Mouse (Mus musculus) embryonic facial prominence, embryonic 11.5 days (tissue): ENCODE data around the gene Npw. TPM values are rescaled to one million over a fixed set of nuclear protein-coding genes. Genes with fewer than 3 reads are reported as not detected.

Experiments
- ATAC-seq: fragments of 200-750 bp; cut with Nextera tagmentation; replicated peaks from 2 replicates; pipeline ENCODE4 v1.8.0; 2017; ENCODE audit warnings: low read depth; ENCODE audit not compliant: insufficient number of reproducible peaks, low FRiP score, low TSS enrichment
- DNase-seq: peaks from one replicate; pipeline ENCODE4 v3.0.0-alpha.2; 2015; ENCODE audit warnings: low spot score
- H3K27ac ChIP-seq: fragments of 300-500 bp; sonication (generic); replicated peaks from 2 replicates; pipeline ENCODE4 v1.5.1; 2014; ENCODE audit warnings: mild to moderate bottlenecking, low read depth, low read length, control low read depth
- H3K27me3 ChIP-seq: fragments of 300-500 bp; sonication (generic); 2 replicates; pipeline ENCODE4 v1.6.1; 2014; ENCODE audit warnings: mild to moderate bottlenecking, low read length, moderate library complexity, mixed read lengths; ENCODE audit not compliant: control insufficient read depth, insufficient read depth
- H3K36me3 ChIP-seq: fragments of 300-500 bp; sonication (generic); replicated peaks from 2 replicates; pipeline ENCODE4 v1.6.1; 2014; ENCODE audit warnings: low read depth, mild to moderate bottlenecking, low read length, moderate library complexity, mixed read lengths; ENCODE audit not compliant: control insufficient read depth, insufficient read depth
- H3K4me1 ChIP-seq: fragments of 300-500 bp; sonication (generic); 2 replicates; pipeline ENCODE4 v1.6.1; 2014; ENCODE audit warnings: low read length, mixed read lengths; ENCODE audit not compliant: control insufficient read depth, insufficient read depth
- H3K4me2 ChIP-seq: fragments of 300-500 bp; sonication (generic); 2 replicates; pipeline ENCODE4 v1.6.1; 2014; ENCODE audit warnings: low read depth, mild to moderate bottlenecking, control low read depth, low read length, moderate library complexity
- H3K4me3 ChIP-seq: fragments of 300-500 bp; sonication (generic); 2 replicates; pipeline ENCODE4 v1.5.1; 2014; ENCODE audit warnings: low read depth, low read length, control low read depth
- H3K9ac ChIP-seq: fragments of 300-500 bp; sonication (generic); replicated peaks from 2 replicates; pipeline ENCODE4 v1.6.1; 2014; ENCODE audit warnings: mild to moderate bottlenecking, control low read depth, low read length
- H3K9me3 ChIP-seq: fragments of 300-500 bp; sonication (generic); replicated peaks from 2 replicates; pipeline ENCODE4 v1.6.1; 2016; ENCODE audit warnings: mild to moderate bottlenecking, low read length, inconsistent platforms, mixed read lengths; ENCODE audit not compliant: control insufficient read depth
- WGBS: fragments of 180-500 bp; shearing (Covaris S2); extraction: QIAGEN DNeasy Blood & Tissue Kit; methylation state at CpG from one replicate; pipeline ENCODE4 v1.1.7; 2014; 5-methylcytosine and 5-hydroxymethylcytosine counted together
- polyA plus RNA-seq: library from polyadenylated mRNA; unstranded; fragments of >200 nt; fragmentation: Nextera tagmentation; extraction: Ambion mirVana; gene quantifications from 2 replicates; pipeline ENCODE4 v1.2.1, GENCODE M21; 2014

Gene Npw
- polyA plus RNA-seq, 1 experiment from 2014 or later, result 0.48 TPM

DNA sequence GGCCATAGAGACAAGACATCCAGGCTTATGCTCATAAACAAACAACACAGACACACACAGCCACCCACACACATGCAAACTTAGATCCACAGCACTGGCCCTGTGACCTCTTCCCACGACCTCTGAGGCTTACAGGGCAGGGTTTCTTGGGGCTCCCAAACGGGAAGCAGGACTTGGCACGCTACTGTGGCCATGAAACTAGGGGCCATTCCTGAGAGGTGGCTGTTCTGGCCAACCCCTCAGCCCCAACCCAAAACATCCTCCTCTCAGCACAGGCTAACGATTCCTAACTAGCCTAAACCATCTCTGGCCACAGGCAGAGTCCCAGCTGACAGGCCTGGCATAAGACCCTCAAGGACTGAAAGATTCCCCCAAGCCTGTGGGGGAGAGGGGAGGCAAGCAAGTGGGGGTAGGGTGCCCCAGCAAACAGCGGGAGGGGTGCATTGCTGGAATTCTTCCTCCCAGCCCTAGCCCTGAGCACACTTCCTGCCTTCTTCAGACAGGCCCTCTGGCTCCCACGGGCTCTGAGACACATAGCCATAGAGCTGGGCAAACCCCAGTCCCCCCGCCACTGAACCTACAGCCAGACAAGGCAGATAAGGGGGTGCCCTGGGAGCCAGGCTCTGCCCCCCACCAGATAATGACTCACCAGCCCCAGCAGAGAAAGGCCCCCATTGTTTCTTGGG lies 14.1 kb downstream of the Npw start:
- Histone ChIP-seq H3K9me3 (no peaks in the 10 kb centered on the region), H3K4me2 (no peak overlapping the region), H3K4me3 (no peak overlapping the region), H3K9ac (peak overlapping the region; percentile 1), H3K27me3 (no peaks in the 10 kb centered on the region), H3K36me3 (no peaks in the 10 kb centered on the region; the same call in 1 of the 2 replicates), H3K27ac (no peak overlapping the region), H3K4me1 (peaks cover 16% of the 10 kb centered on the region)
- ATAC-seq (no peak), DNase-seq (no peak)
- 29% methylated on average over 7 of the region's 7 CpGs for WGBS

DNA sequence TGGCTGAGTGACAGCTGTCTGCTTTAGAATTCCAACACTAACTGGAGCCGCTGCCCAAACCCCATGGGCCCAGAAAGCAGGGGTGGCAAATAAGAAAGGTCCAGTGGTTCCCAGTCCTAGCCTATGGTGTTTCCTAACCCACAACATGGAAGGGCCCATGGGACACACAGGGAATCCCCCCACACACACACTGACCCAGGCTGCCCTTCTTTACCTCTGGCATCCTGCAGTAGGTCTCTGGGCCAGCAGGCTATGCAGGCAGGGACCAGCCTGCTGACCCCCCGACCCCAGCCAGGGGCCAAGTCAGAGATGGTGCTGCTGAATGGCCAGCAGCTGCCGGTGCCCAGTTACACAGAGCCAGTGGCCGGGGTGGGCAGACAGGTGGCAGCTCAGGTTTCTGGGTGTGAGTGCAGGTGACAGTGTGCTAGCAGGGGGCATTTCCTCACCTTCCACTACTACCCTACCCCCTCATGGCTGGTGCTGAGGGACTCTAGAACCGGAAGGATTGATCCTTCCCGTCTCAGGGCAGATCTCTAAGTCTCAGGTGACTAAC lies 15.4 kb downstream of the Npw start:
- Histone ChIP-seq H3K36me3 (no peaks in the 10 kb centered on the region; the same call in 1 of the 2 replicates), H3K27ac (no peak overlapping the region), H3K4me3 (no peak overlapping the region), H3K9me3 (no peaks in the 10 kb centered on the region), H3K9ac (no peak overlapping the region), H3K4me2 (no peak overlapping the region), H3K27me3 (no peaks in the 10 kb centered on the region), H3K4me1 (peaks cover 15% of the 10 kb centered on the region)
- WGBS, result 60% methylated on average over 6 of the region's 6 CpGs
- DNase-seq, result no peak
- no peak for ATAC-seq

DNA sequence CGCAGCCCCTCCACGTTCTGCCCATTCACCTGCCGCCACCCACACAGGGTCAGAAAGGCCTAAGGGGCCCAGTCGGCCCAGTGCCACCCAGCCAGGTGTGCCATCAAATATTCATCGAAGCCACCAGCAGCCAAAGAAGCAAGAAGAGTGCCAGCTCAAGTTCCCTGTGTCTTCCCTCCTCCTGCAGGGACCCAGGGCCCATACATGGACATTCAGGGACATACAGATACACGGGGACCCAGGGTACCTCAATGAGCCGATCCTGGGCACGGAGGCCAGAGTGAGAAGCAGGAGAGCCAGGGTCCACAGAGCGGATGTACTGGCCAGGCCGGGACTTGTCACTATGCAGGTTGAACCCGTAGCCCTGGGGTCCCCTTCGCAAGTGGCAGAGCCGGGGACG lies 16.3 kb downstream of the Npw start:
- ATAC-seq (no peak), DNase-seq (no peak)
- WGBS, result 94% methylated on average over 14 of the region's 14 CpGs

DNA sequence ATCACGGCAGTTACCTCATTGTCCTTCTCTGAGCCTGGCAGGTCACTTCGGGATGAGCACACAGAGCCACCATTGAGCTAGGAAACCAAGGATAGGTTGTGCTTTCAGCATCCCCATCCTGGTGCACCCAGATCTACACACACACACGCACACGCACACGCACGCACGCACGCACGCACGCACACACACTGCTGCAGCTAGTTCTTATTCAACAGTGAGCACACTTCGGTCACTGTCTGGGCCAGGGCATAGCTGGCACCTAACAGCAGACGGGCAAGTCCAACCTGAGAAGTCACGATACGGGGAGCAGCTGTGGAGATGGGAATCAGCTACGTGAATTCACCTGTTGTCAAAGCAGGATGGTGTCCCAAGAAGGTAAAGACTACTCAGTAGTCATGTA lies 17.7 kb downstream of the Npw start:
- WGBS, result 94% methylated on average over 15 of the region's 15 CpGs
- H3K4me1 ChIP-seq, result peaks cover 15% of the 10 kb centered on the region

More for the DNA sequence above, 16.3 kb downstream of the Npw start:
- Histone ChIP-seq H3K4me3 (no peak overlapping the region), H3K36me3 (no peaks in the 10 kb centered on the region), H3K9me3 (no peaks in the 10 kb centered on the region), H3K4me2 (no peak overlapping the region), H3K27me3 (no peaks in the 10 kb centered on the region), H3K9ac (no peak overlapping the region), H3K27ac (no peak overlapping the region), H3K4me1 (peaks cover 15% of the 10 kb centered on the region)

DNA sequence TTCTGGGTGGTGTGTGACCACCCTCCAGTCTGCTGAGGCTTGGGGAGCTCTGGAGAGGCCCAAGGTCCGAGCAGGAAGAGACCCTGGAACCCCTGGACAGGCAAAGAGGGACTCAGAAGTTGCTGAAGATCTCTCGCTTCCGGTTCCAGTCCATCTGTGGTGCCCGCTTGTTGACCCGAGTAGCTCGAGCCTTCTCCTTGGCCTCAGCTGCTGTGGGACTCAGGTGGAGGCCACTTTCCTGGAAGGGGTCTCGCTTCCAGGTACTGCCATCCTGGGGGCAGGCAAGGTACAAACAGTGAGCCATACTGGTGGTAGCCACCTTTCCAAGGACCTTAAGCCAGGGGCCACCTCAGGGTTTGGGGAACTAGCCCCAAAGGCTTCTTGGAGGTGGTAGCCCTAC lies 18.1 kb downstream of the Npw start:
- Histone ChIP-seq H3K4me3 (no peak overlapping the region), H3K36me3 (no peaks in the 10 kb centered on the region), H3K4me1 (peaks cover 15% of the 10 kb centered on the region), H3K9ac (peak overlapping the region; percentile 29), H3K27me3 (no peaks in the 10 kb centered on the region), H3K4me2 (peak overlapping the region; percentile 17; the same call in 1 of the 2 replicates), H3K9me3 (no peaks in the 10 kb centered on the region), H3K27ac (peak overlapping the region; percentile 91)
- WGBS, result 80% methylated on average over 7 of the region's 7 CpGs
- ATAC-seq, result no peak
- no peak for DNase-seq

More for the DNA sequence above, 17.7 kb downstream of the Npw start:
- ATAC-seq, result no peak
- Histone ChIP-seq H3K27ac (no peak overlapping the region; the same call in 1 of the 2 replicates), H3K9me3 (no peaks in the 10 kb centered on the region), H3K9ac (no peak overlapping the region), H3K4me3 (no peak overlapping the region), H3K4me2 (no peak overlapping the region), H3K27me3 (no peaks in the 10 kb centered on the region), H3K36me3 (no peaks in the 10 kb centered on the region)
- DNase-seq, result no peak

DNA sequence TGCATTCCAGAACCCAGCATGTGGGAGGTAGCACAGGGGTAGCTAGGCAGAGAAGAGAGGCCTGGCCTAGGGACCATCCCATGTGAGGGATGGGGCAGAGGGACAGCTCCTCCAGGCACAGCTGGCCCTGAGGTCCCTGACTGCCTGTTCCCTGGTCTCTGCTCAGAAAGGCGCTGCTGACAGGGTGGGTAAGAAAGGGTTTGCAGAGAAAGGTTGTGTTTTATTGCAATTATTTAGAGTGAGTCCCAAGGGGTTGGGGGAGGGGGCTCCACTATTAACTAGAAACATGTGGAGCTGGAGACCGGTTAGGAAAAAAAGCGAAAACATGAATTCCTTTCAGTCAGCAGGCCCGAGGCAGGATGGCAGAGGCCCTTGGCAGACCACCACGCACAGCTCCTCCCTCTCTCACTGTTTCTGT lies 18.7 kb downstream of the Npw start:
- ATAC-seq (peak; percentile 76), DNase-seq (peak; percentile 84)
- H3K27me3 ChIP-seq, result no peaks in the 10 kb centered on the region
- H3K4me1 ChIP-seq, result peaks cover 14% of the 10 kb centered on the region
- H3K4me3 ChIP-seq, result no peak overlapping the region
- H3K27ac ChIP-seq, result peak overlapping the region; percentile 91
- WGBS, result 29% methylated on average over 5 of the region's 5 CpGs
- no peaks in the 10 kb centered on the region for H3K36me3 ChIP-seq
- H3K4me2 ChIP-seq, result peak overlapping the region; percentile 24; the same call in 1 of the 2 replicates
- H3K9ac ChIP-seq, result peak overlapping the region; percentile 29
- H3K9me3 ChIP-seq, result no peaks in the 10 kb centered on the region

DNA sequence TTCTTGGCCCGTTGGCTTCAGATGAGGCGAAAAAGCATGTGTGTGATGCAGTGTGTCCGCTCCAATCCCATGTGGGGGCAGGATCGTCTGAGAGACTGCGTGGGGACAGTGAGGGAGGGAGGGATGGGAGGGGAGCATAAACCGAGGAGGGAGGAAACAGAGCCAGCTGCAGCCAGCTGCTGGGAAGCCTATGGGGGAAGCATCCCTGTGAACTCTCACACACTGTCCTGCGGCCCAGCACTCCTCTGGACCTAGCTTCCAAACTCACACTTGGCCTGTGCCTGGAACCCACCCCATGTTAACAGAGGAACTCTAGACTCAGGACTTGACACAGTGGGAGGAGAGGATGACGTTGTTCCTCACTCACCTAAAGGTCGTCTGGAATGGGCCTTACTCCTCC lies 19.4 kb downstream of the Npw start:
- H3K4me2 ChIP-seq, result no peak overlapping the region
- H3K27me3 ChIP-seq, result no peaks in the 10 kb centered on the region
- ATAC-seq (0 out of 2 replicates have a peak, but pooled peaks have one; percentile 7), DNase-seq (no peak)
- H3K4me1 ChIP-seq, result peaks cover 8% of the 10 kb centered on the region
- no peaks in the 10 kb centered on the region for H3K9me3 ChIP-seq
- H3K4me3 ChIP-seq, result no peak overlapping the region
- no peak overlapping the region for H3K9ac ChIP-seq
- whole genome bisulfite sequencing, result 47% methylated on average over 9 of the region's 9 CpGs
- H3K27ac ChIP-seq, result peak overlapping the region; percentile 91
- H3K36me3 ChIP-seq, result no peaks in the 10 kb centered on the region

DNA sequence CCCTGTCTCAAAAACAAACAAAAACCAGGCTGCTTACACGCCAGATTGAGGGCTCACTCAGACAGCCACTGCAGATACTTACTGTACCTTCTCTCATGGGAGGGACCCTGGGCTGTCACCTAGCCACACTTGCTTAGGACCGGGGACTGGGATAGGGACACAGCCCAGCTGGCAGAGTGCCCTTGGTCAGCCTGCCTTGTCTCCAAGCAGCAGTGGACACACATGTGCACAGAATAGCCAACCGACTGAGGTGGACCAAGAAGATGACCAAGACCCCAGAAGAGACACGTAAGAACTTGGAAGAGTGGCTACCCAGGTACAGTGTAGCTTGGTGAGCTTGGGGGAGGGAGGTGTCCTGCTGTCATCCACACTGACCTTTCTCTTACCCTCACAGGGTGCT lies 20.0 kb downstream of the Npw start:
- ATAC-seq (no peak), DNase-seq (no peak)
- H3K9me3 ChIP-seq, result no peaks in the 10 kb centered on the region
- H3K4me2 ChIP-seq, result no peak overlapping the region
- H3K27ac ChIP-seq, result peak overlapping the region; percentile 91; the same call in 1 of the 2 replicates
- H3K4me1 ChIP-seq, result peaks cover 8% of the 10 kb centered on the region
- H3K36me3 ChIP-seq, result no peaks in the 10 kb centered on the region
- H3K9ac ChIP-seq, result no peak overlapping the region
- WGBS, result 87% methylated on average over 4 of the region's 4 CpGs
- H3K27me3 ChIP-seq, result no peaks in the 10 kb centered on the region
- H3K4me3 ChIP-seq, result no peak overlapping the region
